Mouse (Mus musculus) frontal cortex, adult (tissue): ENCODE results near the gene Cyp3a13.
"Not testable (repeated sequence)": the region's sequence is repeated elsewhere in the genome, so short reads cannot be mapped to it uniquely, and the experiment has no call there.

Source experiments
- ATAC-seq: cut with Nextera tagmentation; 2 replicates; pipeline ENCODE4 v1.9.2; 2017; ENCODE audit warnings: mild to moderate bottlenecking, moderate library complexity, mixed read lengths; ENCODE audit not compliant: low TSS enrichment

Cyp3a13 gene

DNA sequence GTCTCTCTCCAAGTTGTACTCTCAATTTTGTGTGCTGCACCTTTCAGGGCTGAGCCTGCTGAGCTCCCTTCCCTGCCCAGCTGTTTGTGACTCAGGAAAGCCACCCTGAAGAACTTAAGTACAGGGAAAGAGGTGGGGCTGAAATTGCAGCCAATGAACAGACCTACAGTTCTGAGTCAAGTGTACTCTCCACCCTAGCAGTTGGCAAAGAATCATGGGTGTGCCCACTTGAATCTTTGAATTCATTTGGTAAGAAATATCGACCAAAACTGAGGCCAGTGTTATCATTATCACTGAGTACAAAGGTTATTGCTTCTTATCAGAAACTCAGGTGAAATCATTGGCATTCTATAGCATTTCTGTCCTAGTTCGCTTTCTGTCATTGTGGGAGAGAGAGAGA lies at the start of gene Cyp3a13:
Cyp3a13 (minus strand) TSS at position 88 of the 400 bp plus-strand sequence.
- ATAC-seq, result no peak

GRCm38 (mm10) chr5:137966492-137966891 lies 45.1 kb upstream of the Cyp3a13 start:
- peak; percentile 31; the same call in 1 of the 2 replicates for ATAC-seq

DNA sequence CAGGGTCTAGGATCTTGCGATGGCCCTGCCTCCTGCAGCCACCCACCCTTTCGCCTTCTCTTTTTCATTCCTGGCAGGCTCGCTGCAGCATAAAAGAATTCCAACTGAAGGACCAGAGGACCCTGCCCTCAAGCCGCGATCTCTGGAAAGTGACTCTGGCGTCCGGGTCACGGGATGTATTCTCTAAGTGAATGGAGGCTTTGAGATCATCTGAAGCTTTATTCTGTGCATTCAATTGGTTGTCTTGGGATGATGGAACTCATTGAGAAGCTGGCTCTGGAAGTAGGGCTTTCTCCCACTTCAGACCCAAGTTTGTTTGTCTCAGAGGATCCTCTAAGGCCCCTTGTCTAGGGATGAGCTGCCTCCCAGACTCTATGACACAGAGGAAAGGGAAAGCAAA lies 41.5 kb upstream of the Cyp3a13 start, which contains the start of gene Gjc3:
Gjc3 (minus strand) TSS at position 154 of the 400 bp plus-strand sequence.
- no peak for ATAC-seq

DNA sequence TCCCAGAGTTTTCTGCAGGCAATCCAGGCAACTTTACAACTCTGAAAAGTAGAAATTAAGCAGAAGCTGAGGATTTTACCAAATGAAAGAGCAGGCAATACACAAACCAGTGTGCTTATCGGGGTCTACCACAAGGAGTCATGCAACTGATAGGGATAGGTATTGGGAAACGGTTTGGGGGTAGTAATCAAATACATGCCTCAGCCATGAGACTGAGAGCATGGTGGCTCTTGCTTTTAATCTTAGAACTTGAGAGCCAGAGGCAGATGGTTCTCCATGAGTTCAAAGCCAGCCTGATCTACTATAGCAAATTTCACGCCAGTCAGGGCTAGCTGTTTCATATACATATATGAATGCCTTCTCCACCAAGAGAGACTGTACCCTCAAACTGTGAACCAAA lies 35.0 kb upstream of the Cyp3a13 start:
- ATAC-seq, result no peak

GRCm38 (mm10) chr5:137951218-137951617 lies 29.8 kb upstream of the Cyp3a13 start:
- ATAC-seq, result no peak

GRCm38 (mm10) chr5:137947303-137947702 lies 25.9 kb upstream of the Cyp3a13 start:
- no peak for ATAC-seq

DNA sequence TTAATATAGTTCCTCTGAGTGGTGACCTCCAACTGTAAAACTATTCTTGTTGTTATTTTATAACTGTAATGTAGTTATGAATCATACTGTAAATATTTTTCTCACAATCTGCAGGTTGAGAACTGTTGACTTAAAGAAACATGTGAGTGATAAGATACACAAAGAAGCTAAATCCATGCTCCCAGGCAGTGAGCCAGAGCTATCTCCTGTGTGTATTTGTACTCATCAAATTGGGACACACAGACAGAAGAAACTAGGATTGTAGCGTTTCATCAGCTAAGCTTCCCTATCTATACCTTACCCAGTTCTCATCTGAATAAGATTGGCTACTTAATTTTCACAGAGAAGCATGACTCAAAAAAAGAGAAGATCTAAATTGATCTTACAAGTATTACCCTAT lies 21.7 kb upstream of the Cyp3a13 start:
- ATAC-seq, result no peak

DNA sequence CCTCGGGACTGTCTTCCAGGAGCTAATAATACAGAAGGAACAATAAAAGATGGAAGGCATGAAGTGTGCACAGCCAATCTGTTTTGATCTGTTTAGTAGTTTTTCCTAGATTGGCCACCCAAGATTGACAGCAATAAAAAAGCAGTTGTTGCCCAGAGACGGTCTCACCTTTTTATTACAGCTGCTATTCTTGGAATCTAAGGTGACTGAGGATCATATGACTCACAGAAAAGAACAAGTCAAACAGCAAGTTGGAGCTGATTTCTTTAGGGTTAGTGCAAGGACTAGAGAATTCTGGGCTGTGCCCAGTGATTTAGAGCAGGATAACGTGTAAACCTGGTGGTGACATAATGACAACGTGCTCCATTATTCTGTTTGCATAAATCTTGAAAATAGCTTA lies 19.5 kb upstream of the Cyp3a13 start:
- ATAC-seq, result no peak

DNA sequence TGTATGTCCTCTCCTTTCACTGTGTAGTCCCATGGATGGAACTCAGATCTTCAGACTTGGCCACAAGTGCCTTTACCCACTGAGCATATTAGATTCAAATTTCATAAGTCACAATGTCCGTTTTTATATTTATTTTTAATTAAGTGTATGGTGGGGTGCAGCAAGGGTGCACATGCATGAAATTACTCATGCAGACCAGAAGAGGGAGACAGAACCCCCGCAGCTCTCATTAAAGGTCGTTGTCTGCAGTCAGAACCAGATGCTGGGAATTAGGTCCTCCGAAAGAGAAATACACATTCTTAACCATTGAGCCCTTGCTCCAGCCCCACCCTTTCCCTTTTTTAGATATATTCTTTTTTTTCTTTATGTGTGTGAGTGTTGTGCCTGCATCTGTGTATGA lies 15.8 kb upstream of the Cyp3a13 start:
- ATAC-seq, result no peak

- no peak for ATAC-seq
Observed at GRCm38 (mm10) chr5:137936486-137936885, 15.1 kb upstream of the Cyp3a13 start.

GRCm38 (mm10) chr5:137933934-137934333 lies 12.5 kb upstream of the Cyp3a13 start:
- not testable (repeated sequence) for ATAC-seq

DNA sequence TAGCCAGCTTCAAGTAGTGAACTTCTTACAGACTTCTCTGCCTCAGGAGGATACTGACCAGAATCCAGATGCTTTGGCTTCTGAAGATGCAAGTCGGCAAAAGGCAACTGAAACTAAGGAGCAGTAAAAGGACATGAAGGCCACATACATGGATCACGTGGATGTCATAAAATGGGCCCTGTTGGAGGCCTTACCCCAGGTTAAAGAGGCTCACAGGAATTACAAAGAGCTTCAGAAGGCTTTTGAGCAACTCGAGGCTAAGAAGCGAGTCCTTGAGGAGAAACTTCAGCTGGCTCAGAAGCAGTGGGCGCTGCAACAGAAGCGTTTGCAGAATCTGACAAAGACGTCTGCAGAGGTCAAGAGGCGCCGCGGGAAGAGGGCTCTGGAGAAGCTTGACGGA lies 7.0 kb upstream of the Cyp3a13 start:
- no peak for ATAC-seq

- no peak for ATAC-seq
Observed at GRCm38 (mm10) chr5:137922171-137922570, 752 bp upstream of the Cyp3a13 start.

DNA sequence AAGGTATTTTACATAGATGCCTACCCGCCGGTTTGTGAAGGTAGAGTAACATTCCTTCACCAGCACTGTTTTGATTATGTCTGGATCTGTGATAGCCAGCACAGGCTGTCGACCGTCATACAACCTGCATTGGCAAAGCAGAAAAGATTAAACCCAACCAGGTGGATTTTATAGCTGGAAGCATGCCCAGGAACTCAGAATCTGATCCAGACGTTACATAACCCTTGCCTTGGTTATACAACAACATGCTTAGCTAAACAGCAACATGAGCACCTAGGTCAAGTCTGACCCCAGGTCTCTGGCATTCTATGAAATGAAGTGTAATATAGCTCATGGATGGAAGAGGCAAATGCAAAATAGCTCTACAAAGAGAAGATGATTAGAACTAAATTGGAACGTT lies 5.9 kb downstream of the Cyp3a13 start:
- no peak for ATAC-seq

DNA sequence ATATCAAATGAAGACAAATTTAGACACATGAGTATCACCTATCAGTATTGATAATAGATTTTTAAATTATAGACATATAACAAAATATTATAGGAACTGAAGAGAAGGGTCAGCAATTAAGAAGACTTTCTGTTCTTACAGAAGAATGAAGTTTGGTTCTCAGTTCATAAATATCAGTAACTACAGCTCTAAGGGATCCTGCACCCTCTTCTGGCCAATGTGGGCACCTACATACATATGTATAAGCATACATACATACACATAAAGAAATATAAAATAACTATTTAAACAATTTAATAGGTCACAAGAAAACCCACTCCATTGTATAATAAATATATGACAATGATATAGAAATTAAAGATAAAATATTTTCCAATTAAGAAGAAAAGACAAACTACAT lies 6.9 kb downstream of the Cyp3a13 start:
- no peak for ATAC-seq

DNA sequence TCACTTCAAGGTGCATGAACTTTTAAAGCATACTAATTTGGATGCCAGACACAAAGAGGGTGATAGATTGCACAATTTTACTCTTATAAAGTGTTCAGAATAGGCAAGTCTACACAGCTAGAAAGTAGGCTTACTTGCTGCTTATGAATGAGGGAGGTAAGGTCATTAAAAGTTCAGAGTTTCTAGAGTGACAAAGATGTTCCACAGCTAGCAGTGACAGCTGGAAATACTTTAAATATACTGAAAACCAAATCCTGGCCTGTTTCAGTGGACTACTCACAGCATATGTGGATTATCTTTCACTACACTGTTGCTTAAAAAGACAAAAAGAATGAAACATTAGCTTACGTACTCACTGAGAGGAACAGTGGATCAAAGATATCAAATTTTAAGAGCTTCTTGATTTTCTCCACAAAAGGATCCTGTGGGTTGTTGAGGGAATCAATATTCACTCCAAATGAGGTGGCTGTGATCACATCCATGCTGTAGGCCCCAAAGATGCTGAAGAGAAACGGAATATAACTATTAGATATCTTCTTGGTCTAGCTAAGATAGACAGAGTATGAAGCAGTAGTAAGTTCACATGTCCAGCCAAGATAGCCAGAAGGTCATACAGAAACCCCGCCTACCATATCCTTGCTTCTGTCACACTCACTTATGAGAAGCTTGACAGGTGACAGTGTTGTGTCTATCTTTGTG lies 11.7 kb downstream of the Cyp3a13 start:
- no peak for ATAC-seq

- ATAC-seq, result no peak
Observed at GRCm38 (mm10) chr5:137897812-137898211, 23.6 kb downstream of the Cyp3a13 start.

DNA sequence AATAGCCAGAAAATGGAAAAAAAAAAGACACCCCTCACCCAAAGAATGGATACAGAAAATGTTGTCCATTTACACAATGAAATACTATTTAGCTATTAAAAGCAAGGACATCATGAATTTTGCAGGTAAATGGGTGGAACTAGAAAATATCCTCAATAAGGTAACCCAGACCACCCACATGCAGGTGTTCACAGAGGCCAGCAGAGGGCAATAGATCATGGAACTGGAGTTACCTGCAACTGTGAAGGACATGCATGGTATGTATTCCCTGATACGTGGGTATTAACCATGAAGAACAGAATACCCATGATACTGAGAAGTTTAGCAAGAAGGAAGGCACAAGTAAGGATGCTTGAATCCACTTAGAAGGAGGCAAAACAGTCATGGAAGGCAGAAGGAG lies 28.5 kb downstream of the Cyp3a13 start:
- no peak for ATAC-seq

DNA sequence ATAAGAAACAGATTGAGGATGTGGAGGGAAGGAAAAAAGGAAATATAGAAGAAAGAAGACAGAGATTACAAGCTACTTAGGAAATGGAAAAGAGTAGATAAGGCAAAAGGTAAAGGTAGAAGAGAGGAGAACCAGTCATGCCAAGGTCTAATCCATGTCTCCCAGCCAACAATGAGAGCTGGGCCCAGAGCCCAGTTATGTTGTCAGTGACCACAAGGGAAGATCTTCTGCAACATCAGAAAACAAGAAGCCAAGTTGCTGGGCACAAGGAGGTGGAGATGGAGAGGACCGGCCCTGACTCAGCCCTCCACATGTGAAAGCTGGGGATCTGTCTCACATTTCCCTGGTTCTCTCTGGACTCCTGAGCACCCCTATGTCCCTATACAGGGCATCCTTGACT lies 33.8 kb downstream of the Cyp3a13 start:
- no peak for ATAC-seq

DNA sequence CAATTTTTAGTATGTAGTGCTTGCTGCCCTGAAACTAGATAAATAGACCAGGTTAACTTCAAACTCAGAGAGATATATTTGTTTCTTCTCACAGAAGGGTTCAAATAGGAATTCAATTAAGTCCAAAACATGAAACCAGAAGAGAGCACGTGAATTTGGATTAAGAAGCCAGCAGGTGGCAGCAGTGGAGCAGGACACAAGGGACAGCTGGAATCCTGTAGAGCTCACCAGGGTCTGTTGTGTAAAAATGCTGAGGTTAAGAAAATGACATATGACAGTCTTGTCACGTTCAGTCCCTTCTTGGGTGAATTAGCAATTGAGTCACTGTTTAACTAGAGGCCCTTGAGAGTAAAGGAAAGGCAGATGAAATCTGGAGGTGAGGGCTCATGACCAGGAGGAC lies 35.5 kb downstream of the Cyp3a13 start:
- no peak for ATAC-seq

- ATAC-seq, result no peak
Observed at GRCm38 (mm10) chr5:137883345-137883744, 38.1 kb downstream of the Cyp3a13 start.

- no peak for ATAC-seq
Observed at GRCm38 (mm10) chr5:137882922-137883321, 38.5 kb downstream of the Cyp3a13 start.

- ATAC-seq, result no peak
Observed at GRCm38 (mm10) chr5:137877860-137878259, 43.6 kb downstream of the Cyp3a13 start.

DNA sequence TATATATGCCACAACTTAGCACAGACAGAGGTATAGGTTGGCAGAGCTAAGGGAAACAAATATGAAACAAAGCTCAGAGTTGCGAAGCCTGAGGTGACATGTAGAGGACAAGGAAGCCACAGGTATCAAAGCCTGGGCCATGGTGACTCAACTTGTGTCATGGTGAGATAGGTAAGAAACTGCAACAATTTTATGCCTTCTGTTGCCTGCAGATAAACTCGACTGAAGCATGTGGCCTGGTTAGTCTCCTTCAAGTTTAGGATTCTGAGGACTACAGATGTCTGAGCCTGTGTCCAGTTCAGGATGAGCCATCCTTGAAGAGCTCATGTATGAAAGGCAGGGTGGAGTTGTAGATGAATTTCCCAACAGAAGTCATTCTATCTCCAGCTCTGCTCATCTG lies 46.4 kb downstream of the Cyp3a13 start:
- ATAC-seq, result no peak
